Mouse (Mus musculus): Measurements from ENCODE around the gene Fam210b.

GRCm38 (mm10) chr2:172376999-172377515, 31.7 kb downstream of the Fam210b start:
- TF ChIP-seq CTCF (IDR thresholded peaks at IDR 0.05; ENCODE audit: control insufficient read depth, insufficient read depth, insufficient replicate concordance, low read depth, low read length) (no peak), POLR2A (IDR thresholded peaks at IDR 0.05; ENCODE audit: control insufficient read depth, low read depth, low read length) (no peak)

Data from testis, adult 2 months (tissue).